ENCODE assay signal across 17 mouse cellular contexts in genomic region chr5:20634046-20634769, GRCm38 (mm10).
DNase-seq lines count a peak whose midpoint lies in the region; ATAC-seq and TF ChIP-seq lines count a peak whose summit lies in the region.
"Had no signal": no experiment of that assay in that cellular context is flagged by ENCODE, and none has a peak within 500 bp of the region (broad histone marks: within the 10 kb centered on the region; RNA-seq: fewer than 3 reads in every experiment).

No protein-coding gene starts in this region.

- H3K27me3 ChIP-seq in kidney, embryonic 16.5 days (ENCODE audit: insufficient read depth, low read length): no peaks in the 10 kb centered on the region
- H3K27me3 ChIP-seq in neural tube, embryonic 11.5 days (ENCODE audit: control insufficient read depth, insufficient read depth, low read length): no peaks in the 10 kb centered on the region
- H3K27me3 ChIP-seq in myocyte (ENCODE audit: control insufficient read depth, insufficient read depth, insufficient read length): no peaks in the 10 kb centered on the region
- H3K27me3 ChIP-seq in heart, adult 2 months (ENCODE audit: control insufficient read depth, insufficient read depth, low read length): no peaks in the 10 kb centered on the region
- H3K27me3 ChIP-seq: forebrain, embryonic 15.5 days; heart, embryonic 15.5 days had no signal

- no peak overlapping the region for H3ac ChIP-seq in myocyte (ENCODE audit: control insufficient read depth, insufficient read length)

- intact Hi-C loops in heart, adult 2 months (cut with DNase I): loop anchor here (10.0 kb wide), 1 partner anchor 1109 kb away; no protein-coding TSS in a partner anchor

- TF ChIP-seq CTCF in heart, adult 2 months (IDR thresholded peaks at IDR 0.05): no peak

- no peaks in the 10 kb centered on the region for H3K4me1 ChIP-seq in kidney, embryonic 16.5 days (ENCODE audit: insufficient read depth, low read length)
- H3K4me1 ChIP-seq in neural tube, embryonic 11.5 days (ENCODE audit: control insufficient read depth, insufficient read depth, low read length): no peaks in the 10 kb centered on the region
- no peaks in the 10 kb centered on the region for H3K4me1 ChIP-seq in heart, adult 2 months (ENCODE audit: control insufficient read depth, insufficient read depth, low read length)
- H3K4me1 ChIP-seq: forebrain, embryonic 15.5 days; heart, embryonic 15.5 days had no signal

- peak; percentile 49; the same call in 1 of the 2 replicates for ATAC-seq in kidney, embryonic 16.5 days (ENCODE audit: low FRiP score, low TSS enrichment)
- ATAC-seq in neural tube, embryonic 11.5 days (ENCODE audit: insufficient read depth, low FRiP score, low TSS enrichment): 0 out of 2 replicates have a peak, but pooled peaks have one; percentile 35
- ATAC-seq: forebrain, embryonic 15.5 days; intestine, embryonic 16.5 days; lung, postnatal 0 days had no signal

- no peak for TF ChIP-seq EP300 in heart, adult 2 months (IDR thresholded peaks at IDR 0.05; ENCODE audit: insufficient read depth, low read depth, low read length)

- DNase-seq in kidney, adult 9 months: no peak
- DNase-seq in neural tube, embryonic 11.5 days (ENCODE audit: low spot score): no peak
- no peak for DNase-seq in neural tube, embryonic 10.5 days (ENCODE audit: extremely low spot score, low spot score)
- no peak for DNase-seq in cerebellum, postnatal 10 days
- no peak for DNase-seq in heart, adult 2 months
- DNase-seq: cerebellum, adult 2 months; gastrocnemius, postnatal 25 days; heart, postnatal 4 days; layer of hippocampus, postnatal 36 days; liver; right cerebral cortex, postnatal 4 days had no signal

- H3K27ac ChIP-seq in kidney, embryonic 16.5 days (ENCODE audit: low read length): no peak overlapping the region
- H3K27ac ChIP-seq in neural tube, embryonic 11.5 days (ENCODE audit: low read depth, low read length): no peak overlapping the region
- H3K27ac ChIP-seq in heart, adult 2 months: no peak overlapping the region
- H3K27ac ChIP-seq: forebrain, embryonic 15.5 days; heart, embryonic 15.5 days had no signal

- no peak overlapping the region for H3K9ac ChIP-seq in kidney, embryonic 16.5 days (replicated peaks; ENCODE audit: low read length)
- no peak overlapping the region for H3K9ac ChIP-seq in neural tube, embryonic 11.5 days (ENCODE audit: low read length)
- H3K9ac ChIP-seq in heart, adult 2 months (ENCODE audit: low read depth, low read length): no peak overlapping the region
- H3K9ac ChIP-seq: forebrain, embryonic 15.5 days; heart, embryonic 15.5 days had no signal

- H3K9me3 ChIP-seq in kidney, embryonic 16.5 days (ENCODE audit: low read length): no peaks in the 10 kb centered on the region
- no peaks in the 10 kb centered on the region for H3K9me3 ChIP-seq in neural tube, embryonic 11.5 days (ENCODE audit: control insufficient read depth, low read length)
- H3K9me3 ChIP-seq: forebrain, embryonic 15.5 days; heart, embryonic 15.5 days had no signal

- WGBS in kidney, embryonic 16.5 days: 41% methylated on average over 14 of the region's 14 CpGs
- WGBS in neural tube, embryonic 11.5 days: 72% methylated on average over 14 of the region's 14 CpGs
- WGBS in heart, adult 2 months: 84% methylated on average over 14 of the region's 14 CpGs

- no peak overlapping the region for H3K4me3 ChIP-seq in kidney, embryonic 16.5 days (ENCODE audit: low read length)
- H3K4me3 ChIP-seq in neural tube, embryonic 11.5 days (ENCODE audit: low read depth, low read length): no peak overlapping the region
- no peak overlapping the region for H3K4me3 ChIP-seq in myocyte
- H3K4me3 ChIP-seq in heart, adult 2 months: no peak overlapping the region
- H3K4me3 ChIP-seq: forebrain, embryonic 15.5 days; heart, embryonic 15.5 days had no signal

- no peaks in the 10 kb centered on the region for H3K79me2 ChIP-seq in myocyte (ENCODE audit: control insufficient read depth, insufficient read depth)
- H3K79me2 ChIP-seq in heart, adult 2 months (replicated peaks; ENCODE audit: control insufficient read depth, insufficient read depth, low read length): no peaks in the 10 kb centered on the region

- no peaks in the 10 kb centered on the region for H3K36me3 ChIP-seq in kidney, embryonic 16.5 days (ENCODE audit: insufficient read depth, low read length)
- no peaks in the 10 kb centered on the region for H3K36me3 ChIP-seq in neural tube, embryonic 11.5 days (ENCODE audit: control insufficient read depth, insufficient read depth, low read length)
- H3K36me3 ChIP-seq in myocyte (ENCODE audit: control insufficient read depth, insufficient read depth): no peaks in the 10 kb centered on the region
- no peaks in the 10 kb centered on the region for H3K36me3 ChIP-seq in heart, adult 2 months (ENCODE audit: control insufficient read depth, insufficient read depth, low read length)
- H3K36me3 ChIP-seq: forebrain, embryonic 15.5 days; heart, embryonic 15.5 days had no signal

- no peak overlapping the region for H3K4me2 ChIP-seq in kidney, embryonic 16.5 days (replicated peaks; ENCODE audit: low read depth, low read length)
- H3K4me2 ChIP-seq in neural tube, embryonic 11.5 days (ENCODE audit: low read depth): no peak overlapping the region
- peak overlapping the region; percentile 39 for H3K4me2 ChIP-seq in myocyte (ENCODE audit: low read depth)
- H3K4me2 ChIP-seq: forebrain, embryonic 15.5 days; heart, embryonic 15.5 days had no signal

- no peak for TF ChIP-seq POLR2A in myocyte (IDR thresholded peaks at IDR 0.05; ENCODE audit: insufficient read length, low read depth)
- TF ChIP-seq POLR2A in heart, adult 2 months (IDR thresholded peaks at IDR 0.05; ENCODE audit: insufficient read depth, low read depth, low read length): no peak

TF ChIP-seq in myocyte, 11 proteins besides CTCF, POLR2A, EP300 and RAD21:
- no peak for TF ChIP-seq MAX (IDR thresholded peaks at IDR 0.05; ENCODE audit: low read depth)
- TF ChIP-seq POLR2AphosphoS2 (IDR thresholded peaks at IDR 0.05; ENCODE audit: insufficient read length, low read depth): no peak
- no peak for TF ChIP-seq REST (IDR thresholded peaks at IDR 0.05; ENCODE audit: insufficient read depth, insufficient read length)
- TF ChIP-seq CEBPB (IDR thresholded peaks at IDR 0.05; ENCODE audit: insufficient read depth, poor library complexity, severe bottlenecking): no peak
- no peak for TF ChIP-seq USF1 (IDR thresholded peaks at IDR 0.05; ENCODE audit: low read depth)
- TF ChIP-seq SRF (IDR thresholded peaks at IDR 0.05; ENCODE audit: control insufficient read depth, insufficient read length, low read depth): no peak
- TF ChIP-seq MYOG (IDR thresholded peaks at IDR 0.05; ENCODE audit: control insufficient read depth in 1 of 3, insufficient read depth in 1 of 3, insufficient read length in 2 of 3, low read depth in 2 of 3): no peak
- TF ChIP-seq TCF3 (IDR thresholded peaks at IDR 0.05; ENCODE audit: insufficient read length, low read depth): no peak
- no peak for TF ChIP-seq TCF12 (IDR thresholded peaks at IDR 0.05; ENCODE audit: insufficient read depth, poor library complexity, severe bottlenecking)
- TF ChIP-seq E2F4 (IDR thresholded peaks at IDR 0.05; ENCODE audit: insufficient read depth): no peak
- TF ChIP-seq MYOD1 (IDR thresholded peaks at IDR 0.05; ENCODE audit: control insufficient read depth in 1 of 3, insufficient read length in 2 of 3, low read depth in 2 of 3): no peak
